Mouse (Mus musculus): ENCODE results near the gene Cyp4f37. TPM values are rescaled to one million over a fixed set of nuclear protein-coding genes. Genes with fewer than 3 reads are reported as not detected.
"Not testable (repeated sequence)": the region's sequence is repeated elsewhere in the genome, so short reads cannot be mapped to it uniquely, and the experiment has no call there.

Cyp4f37 gene
- total RNA-seq (2021) (not detected), polyA plus RNA-seq (2012; rRNA removed) (not detected in 2 replicates)
- long read RNA-seq: 0 reads

DNA sequence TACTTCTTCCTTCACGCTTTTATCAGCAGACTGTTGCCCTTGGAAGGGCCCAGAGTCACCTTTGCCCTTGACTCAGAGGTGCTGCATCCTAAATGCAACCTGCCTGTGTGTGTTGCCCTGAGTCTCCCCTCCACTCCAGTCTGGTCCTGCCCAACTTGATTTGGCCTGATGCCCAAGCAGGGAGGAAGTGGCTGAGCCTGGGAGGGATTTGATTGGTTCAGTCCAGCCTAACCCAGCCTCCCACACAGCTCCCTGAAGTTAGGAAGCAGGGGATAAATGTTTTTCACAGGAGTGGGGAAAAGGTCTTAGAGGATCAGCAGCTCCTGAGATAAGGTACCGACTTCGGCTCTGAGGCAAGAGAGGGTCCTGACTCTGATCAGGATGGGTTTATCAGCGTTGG lies at the start of gene Cyp4f37:
Gene Cyp4f37, plus strand, starts transcription at position 292 of the 400 bp plus-strand sequence.
- not testable (repeated sequence) for DNase-seq

DNA sequence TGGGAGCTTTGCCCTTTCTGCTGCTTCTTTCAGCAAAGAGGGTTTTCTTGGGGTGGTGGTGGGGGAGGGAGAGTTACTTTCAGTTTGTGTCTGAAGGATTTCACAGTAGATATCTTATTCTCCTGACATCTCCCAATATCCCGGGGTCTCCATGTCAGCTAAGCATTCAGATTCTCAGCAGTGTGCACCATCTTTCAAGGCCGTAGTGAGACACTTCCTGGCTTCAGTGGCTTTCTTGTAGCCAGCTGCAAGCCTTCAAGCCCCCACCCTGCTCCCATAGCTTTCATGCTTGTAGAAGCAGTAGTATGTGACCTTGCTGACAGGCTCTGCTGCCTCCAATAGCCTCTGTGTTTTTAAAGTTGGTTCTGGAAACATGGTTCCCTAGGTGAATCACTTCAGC lies 47.8 kb upstream of the Cyp4f37 start:
- DNase-seq: not testable (repeated sequence)

DNA sequence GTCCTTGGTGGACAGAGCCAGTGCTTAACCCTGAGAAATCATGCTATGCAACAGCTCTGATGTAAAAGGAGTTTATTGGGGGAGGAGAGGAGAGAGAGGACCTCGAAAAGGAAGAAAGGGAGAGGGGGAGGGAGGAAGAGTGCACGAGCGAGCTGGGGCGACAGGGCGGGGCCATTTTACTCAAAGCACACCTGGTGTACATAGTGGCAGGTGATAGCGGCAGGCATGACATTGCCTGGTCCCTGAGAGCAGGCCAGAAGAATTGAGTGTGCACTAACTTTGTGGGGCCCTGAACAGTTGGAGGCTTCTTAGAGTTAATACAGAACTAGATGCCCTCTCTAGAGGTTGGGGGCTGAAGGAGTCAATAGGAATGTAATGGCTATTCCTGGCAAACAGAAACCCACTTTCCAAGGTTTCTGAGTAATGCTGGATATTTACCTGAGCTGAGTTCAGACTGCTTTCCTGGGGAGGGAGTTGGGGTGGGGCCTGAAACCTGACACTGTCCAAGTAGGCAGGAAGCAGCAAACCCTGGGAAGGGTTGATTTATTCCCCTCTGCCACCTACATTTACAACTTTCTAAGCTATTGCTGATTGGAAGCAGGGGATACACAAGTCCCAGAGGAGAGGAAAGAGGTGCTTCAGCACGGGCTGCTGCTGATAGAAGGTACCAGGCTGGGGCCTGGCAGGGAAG lies 43.5 kb upstream of the Cyp4f37 start:
- DNase-seq: no peak

DNA sequence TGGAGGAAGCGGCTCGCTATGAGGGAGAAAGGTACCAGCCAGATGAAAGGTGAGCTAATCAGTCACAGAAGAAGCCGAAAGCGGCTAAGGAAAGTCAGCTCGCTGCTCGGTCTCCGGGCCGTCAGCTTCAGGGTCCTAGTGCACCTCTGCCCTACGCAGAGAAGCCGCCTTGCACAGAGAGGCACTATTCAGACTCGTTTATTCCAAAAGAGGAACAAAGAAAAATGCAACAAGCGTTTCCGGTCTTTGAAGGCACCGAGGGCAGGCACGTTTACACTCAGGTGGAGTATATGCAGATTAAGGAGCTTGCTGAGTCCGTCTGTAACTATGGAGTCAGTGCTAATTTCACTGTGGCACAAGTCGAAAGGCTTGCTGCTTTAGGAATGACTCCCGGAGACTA lies 24.6 kb upstream of the Cyp4f37 start:
- DNase-seq: no peak

DNA sequence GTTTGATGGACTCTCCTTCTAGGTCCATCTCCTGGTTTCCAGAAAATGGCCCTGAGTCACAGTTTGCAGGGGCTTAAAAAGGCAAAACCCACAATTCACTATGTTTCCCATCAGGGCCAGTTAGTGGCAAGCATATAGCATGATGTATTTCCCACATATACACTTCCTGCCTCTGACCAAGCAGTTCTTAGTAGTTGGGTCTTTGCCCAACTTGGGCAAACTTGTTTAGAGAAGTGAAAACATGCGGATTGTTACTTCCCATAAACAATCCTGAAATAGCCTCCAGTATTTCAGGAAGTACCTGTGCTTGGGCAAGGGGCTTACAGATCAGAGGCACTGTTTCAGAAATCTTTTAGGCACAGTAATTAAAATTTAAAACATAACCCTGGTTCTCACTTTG lies 13.1 kb upstream of the Cyp4f37 start:
- peak; percentile 1 for DNase-seq

DNA sequence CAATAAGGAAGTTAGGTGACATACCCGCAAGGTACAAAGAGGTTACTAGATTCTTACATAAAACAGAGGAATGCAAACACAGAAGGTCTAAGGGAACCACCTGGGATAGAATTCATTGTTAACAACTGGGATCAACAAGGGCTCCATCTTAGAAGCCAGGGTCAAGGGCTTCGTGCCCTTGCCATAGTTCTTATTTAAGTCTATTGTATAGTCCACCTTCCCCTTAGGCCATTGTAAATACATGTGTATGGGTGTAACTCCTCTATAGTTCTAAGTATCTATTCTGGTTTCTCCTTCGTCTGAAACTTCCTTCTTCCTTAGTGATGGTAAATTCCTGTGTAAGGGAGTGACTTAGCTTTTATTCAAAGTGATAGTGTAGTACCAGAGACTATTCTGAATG lies 10.9 kb upstream of the Cyp4f37 start:
- not testable (repeated sequence) for DNase-seq

DNA sequence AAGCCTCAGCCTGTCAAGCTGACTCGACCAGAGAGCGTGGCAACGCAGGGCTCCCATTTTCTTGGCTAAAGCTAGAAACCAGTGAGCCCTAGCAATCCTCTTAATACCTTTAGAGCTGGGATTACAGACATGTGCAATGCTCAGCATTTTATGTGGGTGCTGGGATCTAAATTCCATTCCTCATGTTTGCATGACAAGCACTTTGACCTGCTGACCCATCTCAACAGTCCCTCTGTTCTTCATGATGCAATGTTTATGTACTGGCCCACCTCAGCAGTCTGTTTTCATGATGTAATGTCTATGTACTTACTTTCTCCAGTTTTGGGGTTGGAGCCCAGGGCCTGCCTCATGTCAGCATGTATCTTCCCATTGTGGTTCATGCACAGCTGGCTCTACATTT lies 10.2 kb upstream of the Cyp4f37 start:
- no peak for DNase-seq

DNA sequence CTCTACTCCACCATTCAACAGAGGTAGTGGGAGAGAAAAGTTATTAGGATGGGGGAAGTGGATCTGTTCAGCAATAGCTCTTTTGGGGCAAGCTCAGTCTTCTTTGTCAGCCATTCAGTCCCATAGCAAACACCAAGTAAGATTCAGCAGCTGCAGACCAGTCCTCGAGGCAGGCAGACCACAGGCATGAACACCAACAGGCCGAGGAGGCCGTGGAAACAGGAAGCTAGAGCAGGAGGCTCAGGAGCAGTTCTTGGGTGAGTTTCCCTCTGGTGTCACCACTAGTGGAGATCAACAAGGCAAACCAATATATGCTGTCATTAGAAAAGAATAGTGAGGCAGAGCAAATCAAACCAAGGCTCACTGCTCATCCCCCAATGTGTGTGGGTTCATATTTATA lies 8.7 kb upstream of the Cyp4f37 start:
- DNase-seq: no peak

DNA sequence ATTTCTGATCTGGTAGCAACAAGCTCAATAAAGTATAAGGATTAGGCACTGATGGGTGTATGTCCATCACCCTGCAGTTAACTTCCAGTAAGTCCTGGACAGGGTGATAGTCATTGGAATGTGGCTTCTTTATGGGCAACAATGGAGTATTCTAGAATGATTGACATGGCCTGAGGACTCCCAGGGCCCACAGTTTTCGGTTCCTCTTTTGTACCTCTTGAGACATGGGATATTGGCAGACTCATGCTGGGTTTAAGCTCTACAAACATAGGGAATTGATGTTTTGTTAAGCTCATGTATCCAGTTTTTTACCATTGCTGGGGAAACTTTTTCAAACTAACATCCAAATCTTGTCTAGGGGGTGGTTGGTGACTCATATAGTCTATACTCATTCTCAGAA lies 3.9 kb upstream of the Cyp4f37 start:
- DNase-seq: no peak

DNA sequence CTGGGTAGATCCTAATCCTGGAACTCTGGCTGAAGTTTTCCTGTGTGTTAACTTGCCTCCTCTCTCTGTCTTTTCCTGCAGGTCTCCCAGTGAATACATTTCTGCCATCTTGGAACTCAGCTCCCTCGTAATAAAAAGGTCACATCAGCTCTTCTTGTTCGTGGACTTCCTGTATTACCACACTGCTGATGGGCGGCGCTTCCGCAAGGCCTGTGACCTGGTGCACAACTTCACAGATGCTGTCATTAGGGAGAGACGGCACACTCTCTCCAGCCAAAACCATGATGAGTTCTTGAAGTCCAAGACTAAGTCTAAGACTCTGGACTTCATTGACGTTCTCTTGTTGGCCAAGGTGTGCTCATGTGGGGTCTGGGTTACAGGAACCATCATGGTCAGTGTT lies 8.6 kb downstream of the Cyp4f37 start:
- not testable (repeated sequence) for DNase-seq

DNA sequence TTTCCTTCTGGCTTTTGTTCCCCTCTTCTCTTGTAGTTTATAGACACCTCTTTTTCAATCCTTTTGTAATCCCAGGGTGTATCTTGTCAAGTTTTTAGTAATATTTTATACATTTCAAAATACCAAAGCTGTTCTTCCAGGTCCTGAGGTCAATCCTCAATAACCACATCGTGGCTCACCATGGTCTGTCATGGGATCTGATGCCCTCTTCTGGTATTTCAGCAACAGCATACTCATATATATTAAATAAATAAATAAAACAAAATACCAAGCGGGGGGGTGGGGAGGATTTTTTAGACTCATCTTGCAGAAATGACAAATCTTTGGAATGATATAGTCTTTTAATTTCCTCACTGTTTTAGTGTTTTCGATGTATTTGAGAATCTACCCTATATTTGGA lies 10.8 kb downstream of the Cyp4f37 start:
- DNase-seq: no peak

DNA sequence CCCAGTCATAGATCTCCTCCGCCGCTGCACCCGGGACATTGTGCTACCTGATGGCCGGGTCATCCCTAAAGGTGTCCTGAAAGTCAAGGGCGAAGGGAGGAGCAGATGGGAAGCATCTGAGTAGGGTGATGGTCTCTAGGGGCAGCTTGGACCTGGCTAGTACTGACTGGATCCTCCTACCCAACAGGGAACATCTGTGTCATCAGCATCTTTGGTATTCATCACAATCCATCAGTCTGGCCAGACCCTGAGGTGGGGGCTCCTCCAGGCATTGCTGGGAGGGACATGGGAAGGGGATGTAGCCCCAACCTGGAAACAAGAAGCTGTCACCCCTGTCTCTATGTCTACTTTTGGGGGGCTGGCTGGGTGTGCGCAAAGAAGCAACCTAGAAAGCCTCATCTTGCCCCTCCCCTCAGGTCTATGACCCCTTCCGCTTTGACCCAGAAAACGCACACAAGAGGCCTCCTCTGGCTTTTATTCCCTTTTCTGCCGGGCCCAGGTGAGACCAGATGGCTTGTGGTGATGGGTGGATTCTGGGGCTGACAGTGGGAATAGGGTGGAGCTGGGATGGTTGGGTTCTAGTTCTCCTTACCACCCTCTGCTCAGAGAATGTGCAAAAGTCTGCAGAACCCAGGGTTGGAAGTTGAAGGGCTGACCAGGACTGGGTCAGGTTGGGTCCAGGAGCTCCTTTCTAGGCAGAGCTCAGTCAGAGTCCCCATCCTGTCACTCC lies 13.3 kb downstream of the Cyp4f37 start:
- DNase-seq: not testable (repeated sequence)

DNA sequence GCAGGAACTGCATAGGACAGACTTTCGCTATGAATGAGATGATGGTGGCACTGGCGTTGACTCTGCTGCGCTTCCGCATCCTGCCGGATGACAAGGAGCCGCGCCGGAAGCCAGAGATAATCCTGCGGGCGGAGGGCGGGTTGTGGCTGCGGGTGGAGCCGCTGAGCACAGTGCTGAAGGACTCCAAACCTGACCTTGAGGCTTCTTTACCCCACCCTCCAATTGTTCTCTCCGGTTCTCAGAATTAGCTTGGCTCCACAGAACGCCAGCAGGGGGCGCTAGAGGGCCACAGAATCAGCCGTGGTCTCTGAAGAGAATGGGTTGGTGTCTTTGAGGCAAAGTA lies 13.8 kb downstream of the Cyp4f37 start:
- DNase-seq: peak; percentile 89

DNA sequence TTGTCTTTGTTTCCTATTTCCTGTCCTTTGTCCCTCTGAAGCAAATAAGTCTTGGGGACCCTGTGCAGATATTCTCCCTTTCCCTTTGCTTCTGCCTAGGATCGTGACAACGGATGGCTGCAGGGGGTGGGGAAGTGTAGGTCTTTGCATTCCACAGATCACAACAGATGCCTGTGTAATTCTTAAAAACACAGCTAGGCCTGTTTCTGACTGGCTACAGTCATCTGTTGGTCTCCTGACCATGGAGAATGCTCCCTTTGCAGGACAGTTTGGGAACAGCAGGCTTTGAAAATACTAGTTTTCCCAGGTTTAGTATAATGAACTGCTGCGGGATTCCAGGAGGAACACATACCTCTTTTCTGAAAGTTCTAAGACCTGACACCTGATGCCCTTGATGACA lies 15.2 kb downstream of the Cyp4f37 start:
- DNase-seq: no peak

DNA sequence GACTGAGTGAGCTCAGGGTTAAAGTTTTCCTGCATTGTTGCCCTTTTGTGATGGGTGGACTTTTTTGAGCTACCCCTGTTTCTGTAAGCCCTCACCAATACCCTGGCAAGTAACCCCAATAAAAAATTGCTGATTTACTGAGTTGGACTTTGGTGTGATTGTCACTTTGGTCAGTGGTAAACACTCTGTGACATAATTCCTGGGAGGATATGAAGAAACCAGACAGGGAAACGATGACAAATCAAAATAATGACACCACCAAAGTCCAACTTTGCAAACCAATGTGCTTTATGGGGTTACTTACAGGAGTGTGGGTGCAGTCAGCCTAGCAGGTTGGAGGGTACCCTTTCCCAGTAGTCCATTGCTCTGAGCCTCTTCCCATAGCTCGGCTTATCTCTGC lies 16.0 kb downstream of the Cyp4f37 start:
- DNase-seq: no peak

DNA sequence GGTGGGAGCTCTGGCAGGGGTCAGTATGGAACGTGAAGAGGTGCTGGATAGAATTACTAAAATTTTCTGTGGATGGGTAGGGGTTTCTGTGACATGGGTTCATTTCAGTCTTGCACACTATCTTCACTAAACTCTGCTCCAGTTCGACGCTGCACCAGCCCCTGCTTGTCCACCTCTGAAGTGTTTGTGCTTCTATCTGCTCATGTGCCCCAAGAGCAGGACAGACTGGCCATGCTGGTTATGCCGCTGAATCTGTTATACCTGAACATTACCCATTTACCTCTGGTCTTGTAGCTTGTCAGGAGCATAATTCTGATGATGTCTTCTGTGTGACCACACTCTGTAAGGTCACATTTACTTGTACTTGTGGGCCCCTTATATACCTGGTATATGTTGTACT lies 25.5 kb downstream of the Cyp4f37 start:
- DNase-seq: no peak

DNA sequence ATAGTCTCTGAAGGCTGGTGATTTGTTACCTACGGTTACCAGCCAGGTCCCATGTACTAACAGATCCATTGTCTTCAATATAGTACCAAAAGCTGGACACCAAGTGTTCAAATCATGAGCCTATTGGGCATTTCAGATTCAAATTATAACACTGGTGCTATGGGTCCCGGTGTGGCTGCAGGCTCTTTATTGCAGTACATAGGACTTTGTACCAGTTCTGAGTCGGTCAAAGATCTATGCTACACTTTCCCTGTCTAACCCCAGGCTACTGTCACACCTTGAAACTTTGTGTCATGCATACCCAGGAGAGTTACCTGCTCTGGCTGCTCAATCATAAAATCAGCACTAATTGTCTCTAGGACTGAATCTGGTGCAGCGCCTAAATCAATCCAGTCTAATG lies 32.8 kb downstream of the Cyp4f37 start:
- no peak for DNase-seq

DNA sequence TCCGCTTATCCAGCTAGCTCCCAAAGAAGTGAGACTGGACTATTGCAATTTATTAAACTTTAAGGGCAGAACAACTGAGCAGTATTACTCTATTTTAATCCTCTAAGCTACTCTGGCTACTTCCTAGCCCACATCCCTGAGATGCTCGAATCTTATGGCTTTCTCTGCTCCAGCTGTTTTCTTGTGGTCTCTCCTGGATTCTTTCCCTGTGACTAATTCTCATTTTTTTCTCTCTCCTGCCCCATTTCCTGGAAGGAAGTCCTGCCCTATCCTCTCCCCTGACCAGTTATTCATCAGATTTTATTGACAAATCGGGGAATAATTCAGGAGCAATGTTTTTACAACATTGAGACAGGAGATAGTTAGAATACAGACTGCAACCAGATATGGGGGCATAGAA lies 35.9 kb downstream of the Cyp4f37 start:
- DNase-seq: no peak

DNA sequence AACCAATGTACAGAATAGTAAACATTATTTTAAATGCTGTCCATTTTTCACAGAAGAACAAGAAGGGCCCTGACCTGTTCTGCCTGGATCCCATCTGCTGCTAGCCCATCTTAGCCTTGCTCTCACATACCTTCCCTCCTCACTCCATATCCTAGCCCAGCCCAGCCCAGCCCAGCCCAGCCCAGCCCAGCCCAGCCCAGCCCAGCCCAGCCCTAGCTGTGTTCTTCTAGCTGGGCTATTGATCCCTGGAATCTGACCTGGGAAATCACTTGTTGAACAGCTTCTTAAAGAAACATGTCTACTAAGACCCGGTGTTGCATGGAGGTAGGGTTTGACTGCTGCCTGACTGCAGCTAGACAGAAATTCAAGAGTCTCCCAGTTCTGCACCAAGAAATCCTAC lies 37.1 kb downstream of the Cyp4f37 start:
- DNase-seq: no peak

DNA sequence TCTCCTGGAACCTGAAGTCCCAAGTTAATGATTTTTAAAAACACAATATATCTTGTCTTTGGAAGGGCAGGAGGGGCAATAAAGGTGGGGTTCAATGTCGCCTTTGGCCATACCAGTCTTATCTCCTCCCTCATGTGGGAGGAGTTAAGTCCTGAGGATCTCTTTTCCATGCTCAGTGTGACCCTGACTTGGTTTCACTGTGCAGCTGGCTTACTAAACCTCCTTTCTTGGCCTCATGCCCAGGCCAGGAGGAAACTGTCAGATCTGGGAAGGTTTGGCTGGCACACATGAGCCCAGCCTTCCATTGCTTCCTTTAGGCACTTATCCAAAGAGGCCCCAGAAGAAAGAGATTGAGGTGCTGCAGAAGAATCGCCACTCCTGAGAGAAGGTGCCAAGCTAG lies 37.6 kb downstream of the Cyp4f37 start, which contains the start of gene Cyp4f40:
Gene Cyp4f40, plus strand, starts transcription at position 189 of the 400 bp plus-strand sequence.
- DNase-seq: peak; percentile 87

DNA sequence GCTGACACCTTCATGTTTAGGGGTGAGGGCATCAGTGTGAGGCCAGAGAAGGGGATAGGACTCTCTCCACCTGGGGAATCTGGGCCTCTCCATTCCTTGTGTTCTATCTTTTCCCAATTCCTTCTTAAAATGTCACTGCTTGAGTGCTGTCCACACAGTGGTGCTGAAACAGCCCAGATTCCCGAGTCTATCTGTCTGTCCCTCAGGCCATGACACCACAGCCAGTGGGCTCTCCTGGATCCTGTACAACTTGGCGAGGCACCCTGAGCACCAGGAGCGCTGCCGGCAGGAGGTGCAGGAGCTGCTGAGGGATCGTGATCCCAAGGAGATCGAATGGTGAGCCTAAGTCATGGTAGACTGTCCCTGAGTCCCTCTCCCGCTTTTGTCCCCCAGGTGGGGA lies 52.9 kb downstream of the Cyp4f37 start:
- no peak for DNase-seq

DNA sequence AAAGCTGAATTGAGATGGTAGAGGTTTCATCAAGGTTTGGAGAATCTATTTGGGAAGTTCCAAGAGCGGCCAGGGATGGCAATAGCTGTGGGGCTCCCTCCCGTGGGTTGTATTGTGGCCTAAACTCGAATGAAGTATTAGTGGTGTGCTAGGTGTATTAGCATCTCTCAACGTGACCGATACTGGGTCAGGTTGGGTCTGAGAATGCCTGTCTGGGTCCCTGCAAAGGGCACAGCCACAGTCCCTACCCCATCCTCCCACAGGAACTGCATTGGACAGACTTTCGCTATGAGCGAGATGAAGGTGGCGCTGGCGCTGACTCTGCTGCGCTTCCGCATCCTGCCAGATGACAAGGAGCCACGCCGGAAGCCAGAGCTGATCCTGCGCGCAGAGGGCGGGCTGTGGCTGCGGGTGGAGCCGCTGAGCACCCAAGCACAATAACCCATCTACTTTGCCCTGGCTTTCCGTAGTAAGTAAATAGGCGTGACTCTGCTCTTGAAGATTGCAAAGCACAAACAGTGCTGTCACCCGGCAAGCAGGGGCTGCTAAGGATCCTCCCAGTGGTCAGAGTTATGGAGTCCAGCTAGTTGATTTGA lies 55.0 kb downstream of the Cyp4f37 start:
- DNase-seq: no peak

DNA sequence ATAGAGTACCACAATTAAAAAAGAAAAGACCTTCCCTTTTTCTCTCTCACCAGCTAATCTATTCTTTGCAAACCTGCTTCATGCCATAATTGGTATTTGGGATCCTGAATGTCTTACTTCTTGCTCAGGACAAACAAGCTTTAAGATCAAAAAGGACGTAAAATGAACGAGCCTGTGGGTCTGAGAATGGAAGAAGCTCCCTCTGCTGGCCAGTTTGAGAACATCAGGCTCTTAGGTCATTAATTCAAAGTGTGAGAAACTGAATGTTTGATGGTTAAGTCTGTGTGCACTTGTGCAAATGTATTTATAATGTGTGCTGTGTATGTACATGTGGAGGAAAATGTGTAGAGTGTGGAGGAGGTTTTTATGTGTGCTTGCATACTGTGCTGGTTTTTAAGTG lies 59.3 kb downstream of the Cyp4f37 start:
- peak; percentile 6 for DNase-seq
